Mouse (Mus musculus) testis, adult 2 months (tissue): ENCODE measurements around the gene Man1c1.

ENCODE experiments used
- CTCF ChIP-seq: fragments of 200-500 bp; IDR thresholded peaks from 2 replicates; pipeline ENCODE4 v1.5.1; 2012; ENCODE audit warnings: low read depth, mild to moderate bottlenecking, inconsistent platforms, low read length, moderate library complexity; ENCODE audit not compliant: control insufficient read depth, insufficient read depth, insufficient replicate concordance
- POLR2A ChIP-seq: fragments of 200-500 bp; IDR thresholded peaks from 2 replicates; pipeline ENCODE4 v1.6.1; 2012; ENCODE audit warnings: low read depth, mild to moderate bottlenecking, inconsistent platforms, low read length, moderate library complexity; ENCODE audit not compliant: control insufficient read depth

GRCm38 (mm10) chr4:134719489-134719888 lies 15.4 kb upstream of the Man1c1 start:
- TF ChIP-seq CTCF: no peak
- no peak for TF ChIP-seq POLR2A
